Mouse (Mus musculus) heart, adult 8-10 months (tissue): ENCODE measurements at regions not wholly inside any gene's neighbourhood (a gene's known extent, or its start where the extent isn't known, plus 50 kb on each side); places are given as distances from the start of the nearest gene placed in this dataset.

Source experiments
- DNase-seq: peaks from one replicate; pipeline ENCODE4 v3.0.0; 2022; ENCODE audit warnings: low spot score

- DNase-seq: peak; percentile 3
These were observed 226.9 kb downstream of the Ar start for GRCm38 (mm10) chrX:98375437-98375836.

- DNase-seq: peak; percentile 71
These were observed 231.8 kb downstream of the Ar start for GRCm38 (mm10) chrX:98380247-98380905.

- no peak for DNase-seq
These were observed 235.4 kb downstream of the Ar start for GRCm38 (mm10) chrX:98384017-98384416.

GRCm38 (mm10) chrX:98392376-98392775 is 243.8 kb downstream of the Ar start:
- DNase-seq: no peak

GRCm38 (mm10) chrX:98409090-98409489 is 260.5 kb downstream of the Ar start:
- DNase-seq: no peak

GRCm38 (mm10) chrX:98419437-98419836 is 270.9 kb downstream of the Ar start:
- no peak for DNase-seq

GRCm38 (mm10) chrX:98452026-98452425 is 303.5 kb downstream of the Ar start:
- no peak for DNase-seq

- DNase-seq: no peak
These were observed 328.1 kb downstream of the Ar start for GRCm38 (mm10) chrX:98476473-98477254.
